Mouse (Mus musculus): ENCODE data around the gene Slpi.

DNA sequence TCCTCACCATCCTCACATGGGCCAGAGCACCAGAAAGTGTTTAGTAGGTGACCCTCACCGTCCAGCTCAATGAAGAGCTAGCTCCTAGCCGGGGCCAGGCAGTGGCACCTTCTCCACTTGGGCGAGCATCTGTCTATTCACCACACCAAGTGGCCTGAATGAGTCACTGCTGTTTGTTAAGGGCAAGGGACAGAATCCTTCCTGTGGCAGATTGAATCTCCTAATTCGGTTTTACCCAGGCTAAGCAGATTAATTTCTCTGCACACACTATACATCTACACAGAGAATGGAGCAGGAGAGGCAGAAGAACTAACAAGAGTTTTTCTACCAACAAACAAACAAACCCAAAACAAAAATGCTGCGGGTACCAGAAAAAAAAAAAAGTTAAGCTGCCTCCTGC, 38.1 kb upstream of the Slpi start:
- TF ChIP-seq MAFK (IDR thresholded peaks at IDR 0.05; ENCODE audit: borderline replicate concordance, low read depth, low read length) (no peak), ZC3H11A (IDR thresholded peaks at IDR 0.05; ENCODE audit: low read depth, low read length) (no peak), JUND (IDR thresholded peaks at IDR 0.05; ENCODE audit: low read depth, low read length) (no peak), CTCF (IDR thresholded peaks at IDR 0.05 in 2 of 3, conservative IDR thresholded peaks at IDR 0.05 in 1 of 3; ENCODE audit: control insufficient read depth in 1 of 3, insufficient read depth in 1 of 3, low read depth in 2 of 3, low read length in 3 of 3, poor library complexity in 1 of 3, severe bottlenecking in 1 of 3) (no peak), CHD2 (IDR thresholded peaks at IDR 0.05; ENCODE audit: low read length) (no peak), POLR2A (IDR thresholded peaks at IDR 0.05; ENCODE audit: control insufficient read depth in 1 of 2, insufficient read depth in 1 of 2, low read depth in 1 of 2, low read length in 2 of 2, poor library complexity in 1 of 2) (no peak)

Data from MEL (cell line).